Mouse (Mus musculus) lung, postnatal 0 days (tissue): ENCODE measurements around the gene Als2cl. TPM values are rescaled to one million over a fixed set of nuclear protein-coding genes. Genes with fewer than 3 reads are reported as not detected.

Experiments used
- ATAC-seq: fragments of 200-750 bp; cut with Nextera tagmentation; 2 replicates; pipeline ENCODE4 v1.8.0; 2017; ENCODE audit warnings: moderate library complexity
- DNase-seq: peaks from one replicate; pipeline ENCODE4 v3.0.0-alpha.2; 2016; ENCODE audit warnings: low spot score
- H3K27ac ChIP-seq: fragments of 300-500 bp; sonication (generic); 2 replicates; pipeline ENCODE4 v1.5.1; 2014; ENCODE audit warnings: antibody characterized with exemption, mild to moderate bottlenecking, low read length, mixed read lengths
- H3K27me3 ChIP-seq: fragments of 300-500 bp; sonication (generic); replicated peaks from 2 replicates; pipeline ENCODE4 v1.6.1; 2014; ENCODE audit warnings: low read length, mixed read lengths; ENCODE audit not compliant: insufficient read depth
- H3K36me3 ChIP-seq: fragments of 300-500 bp; sonication (generic); 2 replicates; pipeline ENCODE4 v1.6.1; 2014; ENCODE audit warnings: low read length, mixed read lengths; ENCODE audit not compliant: insufficient read depth
- H3K4me1 ChIP-seq: fragments of 300-500 bp; sonication (generic); 2 replicates; pipeline ENCODE4 v1.6.1; 2014; ENCODE audit warnings: antibody characterized with exemption, low read depth, low read length, mixed read lengths; ENCODE audit not compliant: insufficient read depth
- H3K4me2 ChIP-seq: fragments of 300-500 bp; sonication (generic); replicated peaks from 2 replicates; pipeline ENCODE4 v1.6.1; 2014; ENCODE audit warnings: low read depth, mild to moderate bottlenecking, low read length, moderate library complexity, mixed read lengths
- H3K4me3 ChIP-seq: fragments of 300-500 bp; sonication (generic); 2 replicates; pipeline ENCODE4 v1.5.1; 2014; ENCODE audit warnings: low read depth, low read length
- H3K9ac ChIP-seq: fragments of 300-500 bp; sonication (generic); replicated peaks from 2 replicates; pipeline ENCODE4 v1.6.1; 2014; ENCODE audit warnings: low read depth, mild to moderate bottlenecking
- H3K9me3 ChIP-seq: fragments of 300-500 bp; sonication (generic); 2 replicates; pipeline ENCODE4 v1.6.1; 2016; ENCODE audit warnings: low read length, mixed read lengths
- CTCF ChIP-seq: IDR thresholded peaks from 2 replicates; pipeline ENCODE4 v1.5.1; 2016; ENCODE audit warnings: antibody characterized with exemption, mild to moderate bottlenecking
- EP300 ChIP-seq: IDR thresholded peaks from 2 replicates; pipeline ENCODE4 v1.6.1; 2016; ENCODE audit warnings: antibody characterized with exemption, mild to moderate bottlenecking, control low read depth
- WGBS: fragments of 180-500 bp; shearing (Covaris S2); extraction: QIAGEN DNeasy Blood & Tissue Kit; methylation state at CpG from one replicate; pipeline ENCODE4 v1.1.7; 2014; 5-methylcytosine and 5-hydroxymethylcytosine counted together
- polyA plus RNA-seq: library from polyadenylated mRNA; unstranded; fragments of >200 nt; fragmentation: Nextera tagmentation; extraction: Ambion mirVana; gene quantifications from 2 replicates; pipeline ENCODE4 v1.2.1, GENCODE M21; 2015

Gene Als2cl
- polyA plus RNA-seq, 1 experiment from 2014 or later: 13.5 TPM

- Histone ChIP-seq H3K4me1 (no peaks in the 10 kb centered on the region), H3K4me2 (no peak overlapping the region), H3K36me3 (no peaks in the 10 kb centered on the region), H3K9me3 (no peaks in the 10 kb centered on the region), H3K27ac (no peak overlapping the region), H3K27me3 (no peaks in the 10 kb centered on the region), H3K9ac (no peak overlapping the region), H3K4me3 (no peak overlapping the region)
- WGBS: 69% methylated on average over 4 of the region's 4 CpGs
- DNase-seq (no peak), ATAC-seq (no peak)
- TF ChIP-seq EP300 (no peak), CTCF (no peak)
Measured at GRCm38 (mm10) chr9:110907838-110908630, 28.4 kb downstream of the Als2cl start.

- H3K27me3 ChIP-seq: no peaks in the 10 kb centered on the region
- no peaks in the 10 kb centered on the region for H3K36me3 ChIP-seq
- WGBS: 88% methylated on average over 3 of the region's 3 CpGs
- H3K4me2 ChIP-seq: no peak overlapping the region
- no peak overlapping the region for H3K4me3 ChIP-seq
- DNase-seq (no peak), ATAC-seq (no peak)
- TF ChIP-seq EP300: no peak
- TF ChIP-seq CTCF: no peak
- H3K27ac ChIP-seq: no peak overlapping the region
- no peaks in the 10 kb centered on the region for H3K9me3 ChIP-seq
- H3K4me1 ChIP-seq: no peaks in the 10 kb centered on the region
- H3K9ac ChIP-seq: no peak overlapping the region
Measured at GRCm38 (mm10) chr9:110908631-110909016, 29.0 kb downstream of the Als2cl start.

- Histone ChIP-seq H3K27ac (no peak overlapping the region), H3K4me3 (no peak overlapping the region), H3K4me2 (no peak overlapping the region), H3K27me3 (no peaks in the 10 kb centered on the region), H3K4me1 (no peaks in the 10 kb centered on the region), H3K9me3 (no peaks in the 10 kb centered on the region), H3K36me3 (no peaks in the 10 kb centered on the region), H3K9ac (no peak overlapping the region)
- 65% methylated on average over 6 of the region's 6 CpGs for WGBS
- no peak for ATAC-seq
- TF ChIP-seq CTCF: no peak
- TF ChIP-seq EP300: no peak
- no peak for DNase-seq
Measured at GRCm38 (mm10) chr9:110909371-110909967, 29.8 kb downstream of the Als2cl start.

- Histone ChIP-seq H3K9ac (no peak overlapping the region), H3K27ac (no peak overlapping the region), H3K9me3 (no peaks in the 10 kb centered on the region), H3K4me2 (no peak overlapping the region), H3K36me3 (no peaks in the 10 kb centered on the region), H3K4me3 (no peak overlapping the region), H3K27me3 (no peaks in the 10 kb centered on the region), H3K4me1 (no peaks in the 10 kb centered on the region)
- TF ChIP-seq EP300: no peak
- no peak for TF ChIP-seq CTCF
- WGBS: 51% methylated on average over 21 of the region's 21 CpGs
- ATAC-seq: no peak
- no peak for DNase-seq
Measured at GRCm38 (mm10) chr9:110914631-110915236, 35.1 kb downstream of the Als2cl start.

DNA sequence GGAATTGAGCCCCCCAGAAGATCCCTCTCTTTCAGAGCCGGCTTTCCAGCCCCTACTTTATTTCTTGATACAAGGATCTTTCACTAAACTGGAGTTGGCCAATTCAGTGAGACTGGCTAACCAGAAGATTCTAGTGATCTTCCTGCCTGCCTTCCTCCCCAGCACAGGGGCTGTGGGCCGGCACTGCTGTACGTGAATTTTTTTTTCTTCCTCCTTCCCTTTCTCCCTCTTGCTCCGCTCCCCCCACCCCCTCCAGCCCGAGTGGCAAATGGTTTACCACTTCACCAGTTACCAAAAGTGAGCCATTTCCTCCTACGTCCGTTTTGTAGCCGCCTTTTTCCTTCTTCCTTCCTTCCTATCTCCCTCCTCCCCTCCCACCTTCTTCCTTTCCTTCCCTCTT lies 35.8 kb downstream of the Als2cl start:
- 46% methylated on average over 8 of the region's 8 CpGs for WGBS
- no peak overlapping the region for H3K27ac ChIP-seq
- no peaks in the 10 kb centered on the region for H3K36me3 ChIP-seq
- H3K9ac ChIP-seq: no peak overlapping the region
- no peaks in the 10 kb centered on the region for H3K9me3 ChIP-seq
- ATAC-seq: no peak
- H3K4me3 ChIP-seq: no peak overlapping the region
- no peak for TF ChIP-seq CTCF
- TF ChIP-seq EP300: no peak
- no peak for DNase-seq
- H3K27me3 ChIP-seq: no peaks in the 10 kb centered on the region
- H3K4me1 ChIP-seq: no peaks in the 10 kb centered on the region
- H3K4me2 ChIP-seq: no peak overlapping the region

DNA sequence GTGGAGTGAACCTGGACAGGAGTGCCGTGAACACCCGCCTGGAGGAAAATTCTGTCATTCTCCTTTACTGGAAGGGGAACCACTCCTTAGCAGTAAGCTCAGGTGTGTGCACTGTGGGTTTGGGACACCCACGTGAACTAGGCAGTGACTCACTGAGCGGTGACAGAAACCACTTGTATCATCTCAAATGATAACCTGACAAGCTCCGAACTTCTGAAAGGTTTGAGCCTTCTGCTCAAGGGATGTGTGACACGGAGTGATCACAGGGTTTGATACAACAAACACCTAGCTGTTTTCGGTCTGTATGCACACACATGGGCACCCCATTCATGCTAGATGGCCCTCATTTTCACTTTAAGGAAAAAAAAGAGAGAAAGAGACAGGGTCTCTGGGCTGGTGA lies 37.1 kb downstream of the Als2cl start, which contains the start of gene Fam240a:
Gene Fam240a (minus strand): TSS at position 76 of the 400 bp plus-strand sequence.
- H3K9ac ChIP-seq: no peak within 1 kb of the TSS
- H3K4me3 ChIP-seq: no peak within 1 kb of the TSS
- H3K27me3 ChIP-seq: no peaks in the 10 kb centered on the region
- TF ChIP-seq CTCF (no peak), EP300 (no peak)
- ATAC-seq: no peak
- H3K9me3 ChIP-seq: no peaks in the 10 kb centered on the region
- no peak within 1 kb of the TSS for H3K27ac ChIP-seq
- 83% methylated on average over 7 of the region's 7 CpGs for WGBS
- no peaks in the 10 kb centered on the region for H3K4me1 ChIP-seq
- no peak within 1 kb of the TSS for H3K4me2 ChIP-seq
- no peak for DNase-seq
- no peaks in the 10 kb centered on the region for H3K36me3 ChIP-seq
